Mouse (Mus musculus) kidney, adult 2 months (tissue): Measurements from ENCODE around the gene Slc1a1. TPM values are rescaled to one million over a fixed set of nuclear protein-coding genes. Genes with fewer than 3 reads are reported as not detected.

Source experiments
- DNase-seq: peaks from one replicate; pipeline ENCODE4 v3.0.0; 2021
- H3K27ac ChIP-seq: fragments of 200-500 bp; 2 replicates; pipeline ENCODE4 v1.5.1; 2012; ENCODE audit warnings: low read depth, low read length, control low read depth, inconsistent platforms; ENCODE audit not compliant: insufficient read depth
- H3K27me3 ChIP-seq: fragments of 200-500 bp; replicated peaks from 2 replicates; pipeline ENCODE4 v1.6.1; 2012; ENCODE audit warnings: mild to moderate bottlenecking, moderate library complexity, low read length, inconsistent platforms; ENCODE audit not compliant: control insufficient read depth, insufficient read depth
- H3K36me3 ChIP-seq: fragments of 200-500 bp; 2 replicates; pipeline ENCODE4 v1.6.1; 2012; ENCODE audit warnings: mild to moderate bottlenecking, moderate library complexity, low read length, inconsistent platforms; ENCODE audit not compliant: control insufficient read depth, insufficient read depth
- H3K4me1 ChIP-seq: fragments of 200-500 bp; 2 replicates; pipeline ENCODE4 v1.6.1; 2011; ENCODE audit warnings: low read length; ENCODE audit not compliant: control insufficient read depth, insufficient read depth
- H3K4me3 ChIP-seq: fragments of 200-500 bp; 2 replicates; pipeline ENCODE4 v1.5.1; 2011; ENCODE audit warnings: mild to moderate bottlenecking, low read depth, low read length, control low read depth; ENCODE audit not compliant: insufficient read depth
- CTCF ChIP-seq: fragments of 200-500 bp; conservative IDR thresholded peaks from 2 replicates; pipeline ENCODE4 v1.5.1; 2011; ENCODE audit warnings: low read depth, mild to moderate bottlenecking, control low read depth, low read length, moderate library complexity, mixed read lengths; ENCODE audit not compliant: insufficient read depth, insufficient read length
- POLR2A ChIP-seq: fragments of 200-500 bp; IDR thresholded peaks from one replicate; pipeline ENCODE4 v1.6.1; 2011; ENCODE audit warnings: low read depth, low read length, control low read depth
- WGBS: fragments of 180-500 bp; shearing (Covaris S2); methylation state at CpG from one replicate; pipeline ENCODE4 v1.1.7; 2018; 5-methylcytosine and 5-hydroxymethylcytosine counted together
- polyA plus RNA-seq: library from polyadenylated mRNA; depleted of rRNA; stranded (reverse); fragments of >200 nt; gene quantifications from 2 replicates; pipeline ENCODE4 v1.2.3, GENCODE M21; 2012

Slc1a1 gene
- polyA plus RNA-seq, 1 experiment, result 86.5 TPM

GRCm38 (mm10) chr19:28934897-28935296 lies 100.0 kb downstream of the Slc1a1 start:
- Histone ChIP-seq H3K27ac (no peak overlapping the region), H3K36me3 (no peaks in the 10 kb centered on the region), H3K4me3 (no peak overlapping the region), H3K4me1 (no peaks in the 10 kb centered on the region), H3K27me3 (no peaks in the 10 kb centered on the region)
- no peak for DNase-seq
- 82% methylated on average over 3 of the region's 3 CpGs for WGBS
- TF ChIP-seq POLR2A (no peak), CTCF (no peak)

- no peaks in the 10 kb centered on the region; the same call in 1 of the 2 replicates for H3K27me3 ChIP-seq
- no peak overlapping the region for H3K4me3 ChIP-seq
- no peaks in the 10 kb centered on the region for H3K36me3 ChIP-seq
- no peak for DNase-seq
- 70% methylated on average over 9 of the region's 9 CpGs for WGBS
- TF ChIP-seq CTCF (no peak), POLR2A (no peak)
- no peak overlapping the region for H3K27ac ChIP-seq
- H3K4me1 ChIP-seq, result no peaks in the 10 kb centered on the region; the same call in 1 of the 2 replicates
These were observed 105.5 kb downstream of the Slc1a1 start for GRCm38 (mm10) chr19:28940135-28940874.

GRCm38 (mm10) chr19:28941271-28941670 lies 106.4 kb downstream of the Slc1a1 start:
- no peak for TF ChIP-seq POLR2A
- TF ChIP-seq CTCF, result no peak
- Histone ChIP-seq H3K36me3 (no peaks in the 10 kb centered on the region), H3K27ac (no peak overlapping the region), H3K4me3 (no peak overlapping the region), H3K27me3 (no peaks in the 10 kb centered on the region; the same call in 1 of the 2 replicates), H3K4me1 (no peaks in the 10 kb centered on the region; the same call in 1 of the 2 replicates)
- 72% methylated on average over 4 of the region's 4 CpGs for WGBS
- DNase-seq, result no peak

GRCm38 (mm10) chr19:28946782-28947181 lies 111.9 kb downstream of the Slc1a1 start:
- TF ChIP-seq POLR2A (no peak), CTCF (no peak)
- WGBS, result 40% methylated on average over 4 of the region's 4 CpGs
- DNase-seq, result no peak

GRCm38 (mm10) chr19:28947311-28947710 lies 112.5 kb downstream of the Slc1a1 start:
- TF ChIP-seq POLR2A (no peak), CTCF (no peak)
- 37% methylated on average over 2 of the region's 2 CpGs for WGBS
- H3K27me3 ChIP-seq, result no peaks in the 10 kb centered on the region; the same call in 1 of the 2 replicates
- H3K4me3 ChIP-seq, result no peak overlapping the region
- no peaks in the 10 kb centered on the region for H3K36me3 ChIP-seq
- H3K27ac ChIP-seq, result no peak overlapping the region
- DNase-seq, result no peak
- H3K4me1 ChIP-seq, result no peaks in the 10 kb centered on the region

More at GRCm38 (mm10) chr19:28946782-28947181, 111.9 kb downstream of the Slc1a1 start:
- no peaks in the 10 kb centered on the region; the same call in 1 of the 2 replicates for H3K27me3 ChIP-seq
- no peak overlapping the region for H3K27ac ChIP-seq
- H3K4me3 ChIP-seq, result no peak overlapping the region
- no peaks in the 10 kb centered on the region for H3K4me1 ChIP-seq
- no peaks in the 10 kb centered on the region for H3K36me3 ChIP-seq

GRCm38 (mm10) chr19:28951251-28951650 lies 116.4 kb downstream of the Slc1a1 start:
- no peak for DNase-seq
- H3K27me3 ChIP-seq, result no peaks in the 10 kb centered on the region
- H3K4me3 ChIP-seq, result no peak overlapping the region
- TF ChIP-seq POLR2A (no peak), CTCF (no peak)
- H3K36me3 ChIP-seq, result no peaks in the 10 kb centered on the region
- no peak overlapping the region for H3K27ac ChIP-seq
- WGBS, result 83% methylated on average over 5 of the region's 5 CpGs
- H3K4me1 ChIP-seq, result no peaks in the 10 kb centered on the region

- no peaks in the 10 kb centered on the region for H3K36me3 ChIP-seq
- DNase-seq, result peak; percentile 11
- H3K27me3 ChIP-seq, result no peaks in the 10 kb centered on the region
- TF ChIP-seq CTCF, result no peak
- TF ChIP-seq POLR2A, result no peak
- peaks cover 10% of the 10 kb centered on the region for H3K4me1 ChIP-seq
- WGBS, result 40% methylated on average over 3 of the region's 3 CpGs
- no peak overlapping the region for H3K4me3 ChIP-seq
- H3K27ac ChIP-seq, result peak overlapping the region; percentile 62; the same call in 1 of the 2 replicates
These were observed 128.3 kb downstream of the Slc1a1 start for GRCm38 (mm10) chr19:28963113-28963512.
